Mouse (Mus musculus): ENCODE measurements around the gene Hist3h2ba. TPM values are rescaled to one million over a fixed set of nuclear protein-coding genes. Genes with fewer than 3 reads are reported as not detected.

The Hist3h2ba gene
- polyA plus RNA-seq, 1 experiment from 2014 or later = 355 TPM

DNA sequence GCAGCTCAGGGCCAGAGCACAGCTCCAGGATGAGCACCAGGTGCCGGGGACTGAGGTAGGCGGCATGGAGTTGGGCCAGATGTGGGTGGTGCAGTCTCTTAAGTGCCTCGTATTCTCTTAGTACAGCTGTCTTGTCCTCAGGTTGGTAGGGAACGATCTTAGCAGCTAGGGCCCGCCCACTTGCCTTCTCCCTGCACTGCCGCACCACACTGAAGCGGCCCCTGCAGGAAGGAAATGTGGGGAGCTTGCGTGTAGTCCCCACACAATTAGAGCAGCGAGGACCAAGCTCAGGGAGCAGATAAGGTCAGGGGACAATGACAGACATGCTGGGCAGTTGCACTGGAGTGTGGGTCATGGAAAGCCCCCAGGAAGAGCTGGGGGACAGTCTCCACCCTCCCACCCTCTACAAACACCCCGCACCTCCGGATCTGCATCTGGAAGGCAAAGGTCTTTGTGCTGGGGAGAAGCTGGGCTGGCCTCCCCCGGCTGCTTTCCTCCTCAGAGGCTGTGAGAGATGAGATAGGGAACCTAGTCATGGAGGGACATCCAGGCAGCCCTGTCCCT lies 47.2 kb downstream of the Hist3h2ba start:
- no peak overlapping the region for H3K4me3 ChIP-seq
- WGBS = 51% methylated on average over 12 of the region's 12 CpGs

GRCm38 (mm10) chr11:58997541-58997940 lies 48.8 kb downstream of the Hist3h2ba start:
- H3K27me3 ChIP-seq = peaks cover 7% of the 10 kb centered on the region; the same call in 1 of the 2 replicates
- H3K36me3 ChIP-seq = no peaks in the 10 kb centered on the region
- no peak overlapping the region for H3K4me2 ChIP-seq (replicated peaks)
- H3K4me1 ChIP-seq = peaks cover 8% of the 10 kb centered on the region; the same call in 1 of the 2 replicates
- no peak overlapping the region for H3K4me3 ChIP-seq
- H3K27ac ChIP-seq (replicated peaks) = no peak overlapping the region
- ATAC-seq (replicated peaks) = no peak
- 85% methylated on average over 5 of the region's 5 CpGs for WGBS
- no peaks in the 10 kb centered on the region for H3K9me3 ChIP-seq
- no peak overlapping the region for H3K9ac ChIP-seq (replicated peaks)

More for the DNA sequence above, 47.2 kb downstream of the Hist3h2ba start:
- no peak for ATAC-seq (replicated peaks)
- Histone ChIP-seq H3K27ac (replicated peaks) (no peak overlapping the region), H3K4me2 (replicated peaks) (no peak overlapping the region), H3K9me3 (no peaks in the 10 kb centered on the region), H3K27me3 (peaks cover 7% of the 10 kb centered on the region; the same call in 1 of the 2 replicates), H3K9ac (replicated peaks) (no peak overlapping the region), H3K4me1 (peaks cover 8% of the 10 kb centered on the region; the same call in 1 of the 2 replicates), H3K36me3 (peaks cover 1% of the 10 kb centered on the region; the same call in 1 of the 2 replicates)

Small RNA genes lying within 50 kb of the gene (microRNA-seq; reads per million reads assigned to microRNA genes)
- gene Gm44313 = not detected

Other genes starting within 250 kb of the Hist3h2ba start
- 0.19 TPM in 1 of 2 replicates, not detected in the other for gene Olfr319, start 249.8 kb upstream of the Hist3h2ba start, polyA plus RNA-seq (2015; fragmentation: Nextera tagmentation; extraction: Ambion mirVana)
- not detected in 2 replicates for gene Olfr318, start 224.9 kb upstream of the Hist3h2ba start, polyA plus RNA-seq (2015; fragmentation: Nextera tagmentation; extraction: Ambion mirVana)
- 0.06 and 0.10 TPM in 2 replicates for gene Olfr317, start 209.7 kb upstream of the Hist3h2ba start, polyA plus RNA-seq (2015; fragmentation: Nextera tagmentation; extraction: Ambion mirVana)
- gene Olfr316, start 196.2 kb upstream of the Hist3h2ba start, polyA plus RNA-seq (2015; fragmentation: Nextera tagmentation; extraction: Ambion mirVana) = 0.08 TPM in 1 of 2 replicates, not detected in the other
- not detected in 2 replicates for gene Olfr315, start 175.7 kb upstream of the Hist3h2ba start, polyA plus RNA-seq (2015; fragmentation: Nextera tagmentation; extraction: Ambion mirVana)
- not detected in 2 replicates for gene Olfr314, start 166.0 kb upstream of the Hist3h2ba start, polyA plus RNA-seq (2015; fragmentation: Nextera tagmentation; extraction: Ambion mirVana)
- gene Fam183b, start 147.0 kb upstream of the Hist3h2ba start, polyA plus RNA-seq (2015; fragmentation: Nextera tagmentation; extraction: Ambion mirVana) = 4.9 and 8.4 TPM in 2 replicates
- gene Olfr313, start 133.9 kb upstream of the Hist3h2ba start, polyA plus RNA-seq (2015; fragmentation: Nextera tagmentation; extraction: Ambion mirVana) = not detected in 2 replicates
- gene Olfr312, start 119.7 kb upstream of the Hist3h2ba start, polyA plus RNA-seq (2015; fragmentation: Nextera tagmentation; extraction: Ambion mirVana) = not detected in 2 replicates
- not detected in 2 replicates for gene Olfr311, start 109.7 kb upstream of the Hist3h2ba start, polyA plus RNA-seq (2015; fragmentation: Nextera tagmentation; extraction: Ambion mirVana)
- gene Gm12258, start 101.8 kb upstream of the Hist3h2ba start, polyA plus RNA-seq (2015; fragmentation: Nextera tagmentation; extraction: Ambion mirVana) = 22.9 TPM in 2 replicates
- 11.5 and 11.6 TPM in 2 replicates for gene 2810021J22Rik, start 81.7 kb upstream of the Hist3h2ba start, polyA plus RNA-seq (2015; fragmentation: Nextera tagmentation; extraction: Ambion mirVana)
- gene Zfp39, start 44.7 kb upstream of the Hist3h2ba start, polyA plus RNA-seq (2015; fragmentation: Nextera tagmentation; extraction: Ambion mirVana) = 5.9 and 7.0 TPM in 2 replicates
- gene Btnl10, start 31.0 kb upstream of the Hist3h2ba start, polyA plus RNA-seq (2015; fragmentation: Nextera tagmentation; extraction: Ambion mirVana) = not detected in 2 replicates
- 508 and 517 TPM in 2 replicates for gene Rnf187, start 10.0 kb upstream of the Hist3h2ba start, polyA plus RNA-seq (2015; fragmentation: Nextera tagmentation; extraction: Ambion mirVana)
- gene Hist3h2a, start 5.8 kb downstream of the Hist3h2ba start, polyA plus RNA-seq (2015; fragmentation: Nextera tagmentation; extraction: Ambion mirVana) = 155 and 160 TPM in 2 replicates
- 1.9 and 2.7 TPM in 2 replicates for gene Trim17, start 5.8 kb downstream of the Hist3h2ba start, polyA plus RNA-seq (2015; fragmentation: Nextera tagmentation; extraction: Ambion mirVana)
- gene Trim11, start 29.2 kb downstream of the Hist3h2ba start, polyA plus RNA-seq (2015; fragmentation: Nextera tagmentation; extraction: Ambion mirVana) = 22.6 and 24.8 TPM in 2 replicates
- gene Obscn, start 187.5 kb downstream of the Hist3h2ba start, polyA plus RNA-seq (2015; fragmentation: Nextera tagmentation; extraction: Ambion mirVana) = 0.06 and 0.19 TPM in 2 replicates
- gene Iba57, start 214.8 kb downstream of the Hist3h2ba start, polyA plus RNA-seq (2015; fragmentation: Nextera tagmentation; extraction: Ambion mirVana) = 6.8 and 7.1 TPM in 2 replicates
- 0.11 and 0.20 TPM in 2 replicates for gene Gjc2, start 234.3 kb downstream of the Hist3h2ba start, polyA plus RNA-seq (2015; fragmentation: Nextera tagmentation; extraction: Ambion mirVana)
- gene Guk1, start 243.3 kb downstream of the Hist3h2ba start, polyA plus RNA-seq (2015; fragmentation: Nextera tagmentation; extraction: Ambion mirVana) = 176 and 183 TPM in 2 replicates